Mouse (Mus musculus) embryonic facial prominence, embryonic 10.5 days (tissue): ENCODE data around the gene Mmab. TPM values are rescaled to one million over a fixed set of nuclear protein-coding genes. Genes with fewer than 3 reads are reported as not detected.

Source experiments
- DNase-seq: peaks from one replicate; pipeline ENCODE4 v3.0.0-alpha.2; 2017; ENCODE audit warnings: low spot score
- H3K27ac ChIP-seq: fragments of 300-500 bp; sonication (generic); replicated peaks from 2 replicates; pipeline ENCODE4 v1.5.1; 2016; ENCODE audit warnings: mild to moderate bottlenecking
- H3K27me3 ChIP-seq: fragments of 300-500 bp; sonication (generic); replicated peaks from 2 replicates; pipeline ENCODE4 v1.6.1; 2016; ENCODE audit warnings: low read depth, mild to moderate bottlenecking; ENCODE audit not compliant: poor library complexity, severe bottlenecking
- H3K36me3 ChIP-seq: fragments of 300-500 bp; sonication (generic); replicated peaks from 2 replicates; pipeline ENCODE4 v1.6.1; 2016; ENCODE audit warnings: mild to moderate bottlenecking, moderate library complexity
- H3K4me1 ChIP-seq: fragments of 300-500 bp; sonication (generic); 2 replicates; pipeline ENCODE4 v1.6.1; 2016
- H3K4me3 ChIP-seq: fragments of 300-500 bp; sonication (generic); 2 replicates; pipeline ENCODE4 v1.5.1; 2016; ENCODE audit warnings: mild to moderate bottlenecking, moderate library complexity
- H3K9me3 ChIP-seq: fragments of 300-500 bp; sonication (generic); 2 replicates; pipeline ENCODE4 v1.6.1; 2016; ENCODE audit warnings: mild to moderate bottlenecking
- WGBS: fragments of 180-500 bp; shearing (Covaris S2); methylation state at CpG from one replicate; pipeline ENCODE4 v1.1.7; 2016; 5-methylcytosine and 5-hydroxymethylcytosine counted together
- polyA plus RNA-seq: library from polyadenylated mRNA; unstranded; fragments of >200 nt; fragmentation: Nextera tagmentation; extraction: Ambion mirVana; gene quantifications from 2 replicates; pipeline ENCODE4 v1.2.1, GENCODE M21; 2016

The Mmab gene
- 33.2 and 34.4 TPM in 2 replicates for polyA plus RNA-seq

DNA sequence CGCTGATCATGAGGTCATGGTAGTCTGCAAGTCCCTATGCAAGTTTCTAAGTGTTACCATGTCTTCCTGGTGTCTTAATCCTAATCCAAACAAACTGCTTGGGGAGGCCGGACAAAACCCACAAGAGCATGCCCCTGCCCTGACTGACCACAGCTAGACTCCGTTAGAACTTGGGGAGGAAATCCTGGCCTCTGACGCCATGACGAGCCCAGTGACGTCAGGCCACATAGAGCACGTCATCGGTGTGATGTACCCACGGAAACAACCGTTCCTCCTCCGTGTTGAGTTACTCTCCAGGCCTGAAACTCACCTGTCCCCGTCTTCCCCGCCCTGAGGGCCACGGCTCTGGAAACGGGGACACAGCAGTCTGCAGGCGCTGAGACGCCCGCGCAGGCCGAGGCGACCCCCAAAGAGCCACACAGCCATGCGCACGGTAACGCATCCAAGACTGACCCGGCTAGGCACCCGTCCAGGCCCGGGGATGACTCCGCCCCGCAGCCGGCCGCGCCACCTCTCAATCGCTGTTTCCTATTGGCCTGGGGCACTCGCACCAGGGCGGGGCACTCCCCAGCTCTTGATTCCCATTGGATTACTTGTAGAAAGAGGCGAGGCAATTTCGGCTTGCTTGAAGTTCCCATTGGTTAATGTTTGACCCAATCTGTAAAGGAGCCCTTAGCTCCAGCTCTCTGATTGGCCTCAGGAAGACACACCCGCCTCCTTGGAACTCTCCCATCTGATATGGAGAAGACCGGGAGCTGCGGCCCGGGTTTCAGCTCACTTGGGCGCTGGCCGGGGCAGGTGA lies at the start of gene Mmab, which contains the start of gene Mvk:
Gene Mmab, minus strand, starts transcription at position 495 of the 802 bp plus-strand sequence.
Gene Mvk, plus strand, starts transcription at position 704 of the 802 bp plus-strand sequence.
- 2% methylated on average over 43 of the region's 43 CpGs for WGBS
- Histone ChIP-seq H3K27ac (peak within 1 kb of the TSS; percentile 95), H3K27me3 (no peaks in the 10 kb centered on the region), H3K9me3 (no peaks in the 10 kb centered on the region), H3K4me3 (peak within 1 kb of the TSS; percentile 86), H3K36me3 (peaks cover 39% of the 10 kb centered on the region), H3K4me1 (peaks cover 23% of the 10 kb centered on the region)
- DNase-seq, result peak; percentile 99

DNA sequence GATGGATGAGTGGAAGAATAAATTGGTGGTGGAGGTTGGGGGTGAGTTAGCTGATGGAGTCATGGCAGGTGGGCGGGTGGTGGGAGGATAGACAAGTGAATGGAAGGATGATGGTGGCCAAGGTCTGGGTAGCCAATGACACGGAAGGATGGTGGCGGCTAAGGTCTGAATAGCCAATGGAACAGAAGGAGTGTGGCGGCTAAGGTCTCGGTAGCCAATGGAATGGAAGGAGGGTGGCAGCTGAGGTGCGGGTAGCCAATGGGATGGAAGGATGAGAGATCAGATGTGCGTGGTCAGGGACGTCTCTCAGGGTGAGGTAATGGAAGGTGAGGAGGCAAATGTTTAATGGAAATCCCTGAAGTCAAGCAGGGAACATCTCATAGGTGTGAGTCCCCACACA lies 46.4 kb upstream of the Mmab start:
- Histone ChIP-seq H3K4me1 (peaks cover 7% of the 10 kb centered on the region; the same call in 1 of the 2 replicates), H3K4me3 (no peak overlapping the region), H3K27ac (no peak overlapping the region), H3K27me3 (no peaks in the 10 kb centered on the region), H3K36me3 (no peaks in the 10 kb centered on the region), H3K9me3 (0 out of 2 replicates have a peak, but pooled peaks cover 3% of the 10 kb centered on the region)
- DNase-seq, result no peak
- WGBS, result 93% methylated on average over 8 of the region's 8 CpGs

DNA sequence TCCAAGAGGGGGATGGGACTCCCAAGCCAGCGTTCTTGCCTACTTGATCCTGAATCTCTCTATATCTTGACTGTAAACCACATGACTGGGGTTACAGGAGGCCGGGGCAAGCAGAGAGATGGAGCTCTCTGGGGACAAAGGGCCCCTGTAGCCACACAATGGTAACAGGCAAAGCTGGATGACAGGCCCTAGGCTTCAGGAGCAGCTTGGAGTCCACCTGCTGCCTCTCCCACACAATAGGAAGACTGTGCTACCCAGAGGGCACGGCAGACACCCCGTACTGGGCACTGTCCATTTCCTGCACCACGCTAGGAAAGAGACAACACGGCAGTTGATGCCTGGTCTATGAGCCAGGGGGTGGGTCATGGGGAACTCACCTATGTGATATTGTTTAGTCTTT lies 45.7 kb upstream of the Mmab start:
- Histone ChIP-seq H3K9me3 (0 out of 2 replicates have a peak, but pooled peaks cover 3% of the 10 kb centered on the region), H3K36me3 (no peaks in the 10 kb centered on the region), H3K27ac (no peak overlapping the region; the same call in 1 of the 2 replicates), H3K4me3 (no peak overlapping the region), H3K4me1 (peaks cover 7% of the 10 kb centered on the region; the same call in 1 of the 2 replicates), H3K27me3 (no peaks in the 10 kb centered on the region)
- no peak for DNase-seq
- WGBS, result 81% methylated on average over 6 of the region's 6 CpGs

DNA sequence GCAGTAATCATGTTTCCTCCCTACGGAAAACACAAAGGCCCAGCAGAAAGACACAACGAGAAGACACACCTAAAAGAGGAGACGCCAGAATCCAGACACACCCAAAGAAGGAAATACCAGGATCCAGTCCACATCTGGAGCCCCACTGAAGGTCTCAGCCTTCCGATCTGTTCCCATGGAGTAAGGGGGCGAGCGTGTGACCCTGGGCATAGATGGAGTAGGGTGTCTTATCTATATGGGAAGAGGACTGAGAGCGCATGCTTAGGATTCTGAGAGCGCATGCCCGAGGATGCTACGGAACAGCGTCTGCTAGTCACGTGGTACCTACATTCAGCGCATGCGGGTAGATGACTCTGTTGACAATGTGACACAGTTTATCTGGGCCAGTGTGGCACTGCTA lies 41.8 kb upstream of the Mmab start:
- Histone ChIP-seq H3K9me3 (no peaks in the 10 kb centered on the region), H3K36me3 (no peaks in the 10 kb centered on the region), H3K4me3 (no peak overlapping the region), H3K4me1 (peaks cover 18% of the 10 kb centered on the region), H3K27me3 (no peaks in the 10 kb centered on the region), H3K27ac (no peak overlapping the region)
- WGBS, result 92% methylated on average over 14 of the region's 14 CpGs
- no peak for DNase-seq

DNA sequence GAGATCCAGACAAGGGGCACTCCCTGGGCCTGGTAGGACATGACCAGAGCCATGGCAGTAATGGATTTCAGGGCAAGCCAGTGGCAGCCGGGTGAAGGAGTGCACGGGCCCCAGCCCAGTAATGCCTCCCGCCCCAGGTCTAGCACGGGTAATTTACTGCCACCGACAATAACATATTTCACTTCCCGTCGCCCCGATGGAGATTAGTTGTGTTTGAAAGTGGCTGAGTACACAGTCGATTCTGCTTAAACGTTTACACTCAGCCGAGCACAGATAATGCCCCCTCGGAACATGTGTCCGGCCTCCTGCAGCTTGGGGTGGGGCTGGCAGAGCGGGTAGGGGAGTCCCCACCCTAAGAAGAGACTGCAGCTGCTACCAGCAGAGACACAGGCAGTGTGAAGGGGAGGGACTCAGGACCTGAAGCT lies 38.7 kb upstream of the Mmab start:
- H3K4me3 ChIP-seq, result no peak overlapping the region
- H3K36me3 ChIP-seq, result no peaks in the 10 kb centered on the region
- no peaks in the 10 kb centered on the region for H3K9me3 ChIP-seq
- DNase-seq, result no peak
- peak overlapping the region; percentile 59; the same call in 1 of the 2 replicates for H3K27ac ChIP-seq
- peaks cover 13% of the 10 kb centered on the region for H3K27me3 ChIP-seq
- WGBS, result 20% methylated on average over 14 of the region's 14 CpGs
- peaks cover 20% of the 10 kb centered on the region for H3K4me1 ChIP-seq

DNA sequence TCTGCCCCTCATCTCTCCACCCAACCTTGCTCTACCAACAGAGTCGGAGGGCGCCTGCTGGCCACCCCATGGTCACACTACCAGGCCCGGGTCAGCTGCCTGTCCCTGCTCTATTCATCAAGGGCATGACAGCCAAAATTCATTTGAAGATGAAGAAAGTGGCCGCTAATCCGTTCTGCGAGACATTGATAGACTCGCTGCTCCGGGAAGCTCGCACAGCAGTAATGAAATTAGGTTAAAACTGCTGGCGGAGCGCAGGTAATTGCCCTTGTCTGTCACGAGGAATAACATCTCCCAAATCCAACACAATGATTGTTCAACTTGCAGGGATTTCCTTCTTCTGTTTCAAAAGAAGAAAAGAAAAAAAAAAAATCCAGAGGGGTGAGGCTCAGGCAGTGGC lies 34.4 kb upstream of the Mmab start:
- no peak overlapping the region for H3K27ac ChIP-seq
- H3K4me1 ChIP-seq, result peaks cover 31% of the 10 kb centered on the region
- WGBS, result 72% methylated on average over 12 of the region's 12 CpGs
- H3K9me3 ChIP-seq, result no peaks in the 10 kb centered on the region
- peaks cover 15% of the 10 kb centered on the region for H3K27me3 ChIP-seq
- no peak for DNase-seq
- no peak overlapping the region for H3K4me3 ChIP-seq
- no peaks in the 10 kb centered on the region for H3K36me3 ChIP-seq

DNA sequence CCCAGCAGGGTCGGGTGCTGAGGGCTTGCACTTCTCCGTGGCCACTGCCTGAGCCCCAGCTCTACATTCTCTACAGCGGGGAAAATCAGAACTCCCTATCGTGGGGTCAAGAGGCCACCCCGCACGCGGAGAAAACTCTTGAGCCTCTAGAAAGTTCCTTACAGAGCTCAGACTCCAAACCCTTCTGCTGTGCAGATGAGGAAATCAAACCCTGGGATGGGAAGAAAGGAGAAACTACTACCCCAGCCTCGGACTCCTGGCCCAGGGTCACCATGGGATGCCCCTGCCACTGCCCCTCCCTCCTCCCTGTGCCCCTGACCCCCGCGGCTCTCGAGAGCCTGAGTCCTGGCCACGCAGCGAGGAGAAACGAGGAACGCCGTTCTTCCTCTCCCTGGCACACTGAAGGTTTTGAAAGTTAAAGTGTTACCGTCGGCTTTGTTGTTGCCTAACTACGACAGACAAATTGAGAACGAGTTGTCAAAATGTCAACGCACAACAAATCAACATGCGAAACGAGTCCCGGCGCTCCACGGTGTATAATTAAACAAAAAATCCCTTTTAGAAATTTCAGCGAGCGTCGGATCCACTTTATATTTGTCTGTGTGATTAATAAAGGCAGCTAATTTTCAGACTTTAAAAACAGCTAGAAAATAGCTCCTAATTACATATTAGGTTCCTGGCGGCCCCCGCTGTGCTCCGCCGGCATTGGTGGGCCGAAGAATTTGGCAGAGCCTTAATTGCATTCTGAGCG lies 31.1 kb upstream of the Mmab start:
- peak; percentile 30 for DNase-seq
- WGBS, result 56% methylated on average over 35 of the region's 35 CpGs
- no peak overlapping the region for H3K4me3 ChIP-seq
- peaks cover 5% of the 10 kb centered on the region; the same call in 1 of the 2 replicates for H3K9me3 ChIP-seq
- no peaks in the 10 kb centered on the region for H3K36me3 ChIP-seq
- H3K27me3 ChIP-seq, result peaks cover 20% of the 10 kb centered on the region
- 0 out of 2 replicates have a peak overlapping the region, but pooled peaks have one; percentile 1 for H3K27ac ChIP-seq
- H3K4me1 ChIP-seq, result peaks cover 35% of the 10 kb centered on the region

DNA sequence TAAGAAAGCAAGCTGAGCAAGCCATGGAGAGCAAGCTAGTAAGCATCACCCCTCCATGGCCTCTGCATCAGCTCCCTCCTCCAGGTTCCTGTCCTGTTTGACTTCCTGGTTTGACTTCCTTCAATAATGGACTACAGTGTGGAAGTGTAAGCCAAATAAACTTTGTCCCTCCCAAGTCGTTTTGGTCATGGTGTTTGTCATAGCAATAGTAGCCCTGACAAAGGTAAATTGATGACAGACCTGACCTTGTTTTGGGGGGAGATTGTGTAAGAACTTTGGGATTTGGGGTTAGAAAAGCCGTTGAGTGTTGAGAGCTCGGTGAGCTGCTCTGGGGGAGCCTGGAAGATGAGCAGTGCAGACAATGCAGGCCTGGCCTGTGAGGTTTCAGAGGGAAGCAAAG lies 26.5 kb upstream of the Mmab start:
- Histone ChIP-seq H3K9me3 (peaks cover 5% of the 10 kb centered on the region; the same call in 1 of the 2 replicates), H3K27me3 (peaks cover 18% of the 10 kb centered on the region), H3K36me3 (no peaks in the 10 kb centered on the region), H3K27ac (no peak overlapping the region), H3K4me1 (peaks cover 67% of the 10 kb centered on the region), H3K4me3 (no peak overlapping the region)
- no peak for DNase-seq
- 72% methylated on average over 3 of the region's 3 CpGs for WGBS

DNA sequence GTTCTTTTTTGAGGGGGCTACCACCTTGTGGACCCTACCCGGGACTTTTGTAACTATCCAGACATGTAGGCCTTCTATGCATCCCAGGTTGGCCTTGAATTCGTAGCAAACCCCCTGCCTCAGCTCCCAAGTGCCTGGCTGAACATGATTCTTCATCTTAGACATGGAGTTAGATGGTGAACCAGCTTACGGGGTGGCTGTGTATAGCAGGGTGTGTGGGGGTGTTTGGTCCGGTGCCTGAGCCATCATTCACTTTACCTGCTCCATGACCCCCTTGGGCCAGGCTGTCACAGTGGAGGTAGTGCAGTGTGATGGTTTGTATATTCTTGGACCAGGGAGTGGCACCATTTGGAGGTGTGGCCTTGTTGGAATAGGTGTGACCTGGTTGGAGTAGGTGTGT lies 24.1 kb upstream of the Mmab start:
- Histone ChIP-seq H3K27me3 (peaks cover 16% of the 10 kb centered on the region), H3K9me3 (peaks cover 5% of the 10 kb centered on the region; the same call in 1 of the 2 replicates), H3K27ac (peak overlapping the region; percentile 85), H3K4me1 (peaks cover 72% of the 10 kb centered on the region), H3K36me3 (no peaks in the 10 kb centered on the region), H3K4me3 (peak overlapping the region; percentile 50)
- WGBS, result 62% methylated on average over 4 of the region's 4 CpGs
- DNase-seq, result no peak

DNA sequence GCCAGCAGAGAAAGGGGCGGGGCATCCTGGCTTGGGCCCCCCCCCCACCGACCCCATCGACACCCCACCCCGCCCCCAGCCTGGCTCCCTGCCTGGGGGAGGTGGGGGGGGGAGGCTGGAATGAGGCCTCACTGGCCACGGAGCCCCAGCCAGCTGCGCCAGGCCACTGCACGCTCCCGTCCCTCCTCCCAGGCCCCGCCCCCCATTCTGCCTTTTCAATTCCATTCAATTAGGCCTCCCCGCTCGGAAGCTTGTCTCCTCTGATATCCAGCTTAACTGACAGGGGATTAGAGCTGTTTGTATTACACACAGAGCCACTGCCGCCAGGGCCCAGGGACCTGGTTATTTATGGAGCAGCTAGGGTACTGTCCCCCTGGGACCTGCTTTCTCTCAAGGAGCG lies 23.6 kb upstream of the Mmab start:
- peaks cover 15% of the 10 kb centered on the region for H3K27me3 ChIP-seq
- DNase-seq, result peak; percentile 96
- peaks cover 69% of the 10 kb centered on the region for H3K4me1 ChIP-seq
- H3K9me3 ChIP-seq, result peaks cover 5% of the 10 kb centered on the region; the same call in 1 of the 2 replicates
- peak overlapping the region; percentile 50 for H3K4me3 ChIP-seq
- H3K36me3 ChIP-seq, result no peaks in the 10 kb centered on the region
- 1% methylated on average over 13 of the region's 13 CpGs for WGBS
- H3K27ac ChIP-seq, result peak overlapping the region; percentile 85

DNA sequence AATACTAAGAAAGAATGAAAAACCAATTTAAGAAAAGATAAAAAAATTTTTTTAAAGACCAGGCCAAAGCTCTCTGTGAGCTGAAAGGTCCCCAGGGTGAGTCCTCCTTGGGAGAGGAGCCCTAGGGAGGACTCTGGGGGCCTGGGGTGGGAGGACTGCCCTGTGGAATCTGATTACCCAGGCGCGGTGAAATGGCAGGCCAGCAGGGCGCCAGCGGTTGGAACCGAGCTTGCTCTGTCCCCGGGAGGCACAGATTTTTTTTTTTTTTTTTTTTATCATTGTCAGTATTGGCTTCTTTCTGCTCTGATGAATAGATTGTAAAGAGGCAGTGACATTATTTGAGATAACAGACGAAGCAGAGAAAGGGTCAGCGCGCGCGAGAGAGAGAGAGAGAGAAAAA lies 23.2 kb upstream of the Mmab start:
- Histone ChIP-seq H3K4me3 (peak overlapping the region; percentile 50), H3K4me1 (peaks cover 73% of the 10 kb centered on the region), H3K9me3 (peaks cover 4% of the 10 kb centered on the region; the same call in 1 of the 2 replicates), H3K27me3 (peaks cover 17% of the 10 kb centered on the region), H3K27ac (peak overlapping the region; percentile 85), H3K36me3 (no peaks in the 10 kb centered on the region)
- WGBS, result under 1% methylated on average over 11 of the region's 11 CpGs
- DNase-seq, result no peak

DNA sequence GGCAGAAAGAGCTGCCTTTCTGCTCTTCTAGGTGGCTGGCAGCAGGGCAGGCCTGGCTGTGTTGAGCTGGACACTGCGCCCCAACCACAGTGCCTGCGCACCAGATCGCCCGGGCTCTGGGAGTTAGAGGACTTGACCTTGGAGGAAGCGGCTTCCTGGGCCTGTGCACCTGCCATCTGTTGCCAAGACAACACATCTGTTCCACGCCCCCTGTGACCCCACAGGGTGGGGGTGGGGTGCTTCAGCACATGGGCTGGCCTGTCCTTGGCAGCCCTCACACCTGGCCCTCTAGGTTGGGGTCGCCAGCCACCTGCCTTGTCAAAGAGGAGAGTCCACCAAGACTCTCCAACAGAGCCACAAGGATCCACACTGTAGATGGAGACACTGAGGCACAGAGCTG lies 21.8 kb upstream of the Mmab start:
- peaks cover 83% of the 10 kb centered on the region for H3K4me1 ChIP-seq
- no peaks in the 10 kb centered on the region for H3K36me3 ChIP-seq
- H3K9me3 ChIP-seq, result no peaks in the 10 kb centered on the region
- no peak overlapping the region for H3K4me3 ChIP-seq
- DNase-seq, result peak; percentile 69
- H3K27ac ChIP-seq, result peak overlapping the region; percentile 85
- 53% methylated on average over 7 of the region's 7 CpGs for WGBS
- H3K27me3 ChIP-seq, result peaks cover 17% of the 10 kb centered on the region
